11 mouse cellular contexts compared by ENCODE assay signal in the genomic region with DNA sequence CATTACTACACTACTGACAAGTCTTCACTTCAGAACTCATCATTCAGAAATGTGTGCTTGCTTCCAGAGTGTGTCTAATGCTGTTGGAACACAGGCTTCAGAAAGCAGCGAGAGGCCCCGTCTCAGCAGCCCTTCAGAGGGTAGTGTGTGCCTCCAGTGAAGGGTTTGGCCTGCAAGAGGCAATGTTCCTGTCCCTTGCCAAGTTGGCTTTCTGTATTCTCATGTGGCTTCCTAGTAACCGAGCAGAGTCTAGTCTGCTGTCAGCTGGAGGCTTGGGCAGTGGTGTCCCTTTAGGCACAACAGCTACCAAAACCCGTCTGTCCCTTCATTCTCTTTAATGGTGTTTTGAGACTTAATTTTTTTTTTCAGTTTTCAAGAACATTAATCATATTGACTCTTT.
DNase-seq lines count a peak whose midpoint lies in the region; ATAC-seq and TF ChIP-seq lines count a peak whose summit lies in the region.
"Had no signal": no experiment of that assay in that cellular context is flagged by ENCODE, and none has a peak within 500 bp of the region (broad histone marks: within the 10 kb centered on the region; RNA-seq: fewer than 3 reads in every experiment).

No protein-coding gene starts in this region.

- H3K4me3 ChIP-seq in hindbrain, embryonic 16.5 days (ENCODE audit: low read length), result no peak overlapping the region
- H3K4me3 ChIP-seq in hindbrain, embryonic 12.5 days, result no peak overlapping the region
- H3K4me3 ChIP-seq in liver, postnatal 0 days (ENCODE audit: low read depth, low read length), result no peak overlapping the region
- H3K4me3 ChIP-seq: forebrain, embryonic 10.5 days; limb, embryonic 15.5 days; midbrain, embryonic 10.5 days had no signal

- no peaks in the 10 kb centered on the region for H3K4me1 ChIP-seq in hindbrain, embryonic 16.5 days (ENCODE audit: control insufficient read depth, insufficient read depth, low read depth, low read length)
- no peaks in the 10 kb centered on the region for H3K4me1 ChIP-seq in hindbrain, embryonic 12.5 days
- no peaks in the 10 kb centered on the region for H3K4me1 ChIP-seq in liver, postnatal 0 days (ENCODE audit: insufficient read depth)
- H3K4me1 ChIP-seq: midbrain, embryonic 10.5 days had no signal

- no peak overlapping the region for H3K9ac ChIP-seq in hindbrain, embryonic 16.5 days (ENCODE audit: low read depth, low read length)
- H3K9ac ChIP-seq in hindbrain, embryonic 12.5 days, result no peak overlapping the region
- H3K9ac ChIP-seq in liver, postnatal 0 days (replicated peaks), result no peak overlapping the region
- H3K9ac ChIP-seq: limb, embryonic 15.5 days had no signal

- H3K27me3 ChIP-seq in hindbrain, embryonic 16.5 days (replicated peaks; ENCODE audit: control insufficient read depth, insufficient read depth, low read length), result no peaks in the 10 kb centered on the region
- H3K27me3 ChIP-seq in hindbrain, embryonic 12.5 days, result no peaks in the 10 kb centered on the region
- no peaks in the 10 kb centered on the region for H3K27me3 ChIP-seq in liver, postnatal 0 days (ENCODE audit: insufficient read depth, low read length)
- H3K27me3 ChIP-seq: limb, embryonic 15.5 days had no signal

- ATAC-seq in hindbrain, embryonic 16.5 days, result peak; percentile 88
- no peak for ATAC-seq in hindbrain, embryonic 12.5 days (ENCODE audit: low FRiP score)
- no peak for ATAC-seq in liver, postnatal 0 days

- H3K27ac ChIP-seq in hindbrain, embryonic 16.5 days (ENCODE audit: low read depth, low read length), result no peak overlapping the region
- no peak overlapping the region for H3K27ac ChIP-seq in hindbrain, embryonic 12.5 days
- no peak overlapping the region for H3K27ac ChIP-seq in liver, postnatal 0 days (ENCODE audit: low read depth)
- H3K27ac ChIP-seq: limb, embryonic 15.5 days; midbrain, embryonic 10.5 days had no signal

- H3K9me3 ChIP-seq in hindbrain, embryonic 16.5 days (ENCODE audit: control insufficient read depth, low read length), result no peaks in the 10 kb centered on the region
- H3K9me3 ChIP-seq in hindbrain, embryonic 12.5 days (replicated peaks), result no peaks in the 10 kb centered on the region
- H3K9me3 ChIP-seq in liver, postnatal 0 days (ENCODE audit: low read length), result no peaks in the 10 kb centered on the region
- H3K9me3 ChIP-seq: forebrain, embryonic 10.5 days; limb, embryonic 15.5 days; midbrain, embryonic 10.5 days had no signal

- WGBS in hindbrain, embryonic 16.5 days, result 64% methylated on average over 4 of the region's 4 CpGs
- 78% methylated on average over 4 of the region's 4 CpGs for WGBS in hindbrain, embryonic 12.5 days
- 75% methylated on average over 4 of the region's 4 CpGs for WGBS in liver, postnatal 0 days (ENCODE audit: insufficient replicate concordance)

- H3K4me2 ChIP-seq in hindbrain, embryonic 16.5 days (ENCODE audit: low read length), result no peak overlapping the region
- no peak overlapping the region for H3K4me2 ChIP-seq in hindbrain, embryonic 12.5 days (replicated peaks)
- no peak overlapping the region for H3K4me2 ChIP-seq in liver, postnatal 0 days (ENCODE audit: low read depth, low read length)
- H3K4me2 ChIP-seq: limb, embryonic 15.5 days had no signal

- TF ChIP-seq EP300 in liver, postnatal 0 days (IDR thresholded peaks at IDR 0.05; ENCODE audit: low read depth), result no peak

- peak; percentile 19 for DNase-seq in ovary, postnatal 36 days (ENCODE audit: low spot score)
- DNase-seq in ovary, adult 18-20 months (ENCODE audit: low spot score), result no peak
- DNase-seq in gastrocnemius, adult 8-10 months (ENCODE audit: low spot score in 2 of 2), result peak; percentile 40 to 48
- peak; percentile 4 for DNase-seq in lung, postnatal 14 days
- no peak for DNase-seq in liver, postnatal 0 days
- no peak for DNase-seq in left cerebral cortex, adult 8-10 months (ENCODE audit: low spot score in 2 of 2)

- no peaks in the 10 kb centered on the region for H3K36me3 ChIP-seq in hindbrain, embryonic 16.5 days (ENCODE audit: control insufficient read depth, insufficient read depth, low read length)
- no peaks in the 10 kb centered on the region for H3K36me3 ChIP-seq in hindbrain, embryonic 12.5 days
- H3K36me3 ChIP-seq in liver, postnatal 0 days (replicated peaks; ENCODE audit: insufficient read depth, low read length), result no peaks in the 10 kb centered on the region
- H3K36me3 ChIP-seq: forebrain, embryonic 10.5 days; limb, embryonic 15.5 days; midbrain, embryonic 10.5 days had no signal

- TF ChIP-seq CTCF in liver, postnatal 0 days (IDR thresholded peaks at IDR 0.05; ENCODE audit: low read depth), result no peak

Comparison
In these comparisons a context has a peak if more than half of its experiments do, and no peak if none do; other contexts are left out.
1. DNase-seq: peak in ovary, postnatal 36 days (single experiment), gastrocnemius, adult 8-10 months (2 of 2) and lung, postnatal 14 days (single experiment); none in ovary, adult 18-20 months (single experiment), liver, postnatal 0 days (single experiment) and left cerebral cortex, adult 8-10 months (0 of 2).